Mouse (Mus musculus): ENCODE measurements at regions not wholly inside any gene's neighbourhood (a gene's known extent, or its start where the extent isn't known, plus 50 kb on each side); places are given as distances from the start of the nearest gene placed in this dataset.
"Not testable (repeated sequence)": the region's sequence is repeated elsewhere in the genome, so short reads cannot be mapped to it uniquely, and the experiment has no call there.

GRCm38 (mm10) chr13:111911661-111912312, 103.0 kb upstream of the Map3k1 start:
- Histone ChIP-seq H3K79me2 (ENCODE audit: control insufficient read depth, insufficient read depth) (no peaks in the 10 kb centered on the region), H3ac (ENCODE audit: control insufficient read depth, insufficient read length, low read depth) (no peak overlapping the region), H3K4me3 (ENCODE audit: insufficient read depth, poor library complexity, severe bottlenecking) (no peak overlapping the region), H3K79me3 (ENCODE audit: low read depth) (no peaks in the 10 kb centered on the region), H3K36me3 (ENCODE audit: control insufficient read depth, insufficient read depth) (no peaks in the 10 kb centered on the region), H3K27me3 (ENCODE audit: control insufficient read depth, insufficient read depth, insufficient read length) (no peaks in the 10 kb centered on the region)
- TF ChIP-seq CEBPB (IDR thresholded peaks at IDR 0.05; ENCODE audit: low read depth): no peak
- no peak for TF ChIP-seq FOSL1 (IDR thresholded peaks at IDR 0.05; ENCODE audit: insufficient read depth, low read length, poor library complexity, severe bottlenecking)
- no peak for TF ChIP-seq USF1 (IDR thresholded peaks at IDR 0.05; ENCODE audit: low read depth)
- no peak for TF ChIP-seq MYOD1 (IDR thresholded peaks at IDR 0.05; ENCODE audit: control insufficient read depth, insufficient read length, low read depth)
- TF ChIP-seq MYOG (IDR thresholded peaks at IDR 0.05; ENCODE audit: control insufficient read depth, extremely low read depth, insufficient read length): no peak
- no peak for TF ChIP-seq MAX (IDR thresholded peaks at IDR 0.05)
- TF ChIP-seq CTCF (IDR thresholded peaks at IDR 0.05; ENCODE audit: control insufficient read depth, insufficient read depth, insufficient read length): no peak

- Histone ChIP-seq H3K4me3 (ENCODE audit: insufficient read depth, poor library complexity, severe bottlenecking) (no peak overlapping the region), H3K79me2 (ENCODE audit: control insufficient read depth, insufficient read depth) (no peaks in the 10 kb centered on the region), H3K27me3 (ENCODE audit: control insufficient read depth, insufficient read depth, insufficient read length) (no peaks in the 10 kb centered on the region), H3K36me3 (ENCODE audit: control insufficient read depth, insufficient read depth) (no peaks in the 10 kb centered on the region), H3K79me3 (ENCODE audit: low read depth) (no peaks in the 10 kb centered on the region), H3ac (ENCODE audit: control insufficient read depth, insufficient read length, low read depth) (no peak overlapping the region)
- TF ChIP-seq CEBPB (IDR thresholded peaks at IDR 0.05; ENCODE audit: low read depth): no peak
- TF ChIP-seq MAX (IDR thresholded peaks at IDR 0.05): no peak
- TF ChIP-seq USF1 (IDR thresholded peaks at IDR 0.05; ENCODE audit: low read depth): no peak
- TF ChIP-seq FOSL1 (IDR thresholded peaks at IDR 0.05; ENCODE audit: insufficient read depth, low read length, poor library complexity, severe bottlenecking): no peak
- TF ChIP-seq CTCF (IDR thresholded peaks at IDR 0.05; ENCODE audit: control insufficient read depth, insufficient read depth, insufficient read length): no peak
- TF ChIP-seq MYOD1 (IDR thresholded peaks at IDR 0.05; ENCODE audit: control insufficient read depth, insufficient read length, low read depth): no peak
- no peak for TF ChIP-seq MYOG (IDR thresholded peaks at IDR 0.05; ENCODE audit: control insufficient read depth, extremely low read depth, insufficient read length)
These were observed 105.6 kb upstream of the Map3k1 start for GRCm38 (mm10) chr13:111914348-111914913.

GRCm38 (mm10) chr13:111919417-111919816, 110.6 kb upstream of the Map3k1 start:
- not testable (repeated sequence) for H3K79me2 ChIP-seq (ENCODE audit: control insufficient read depth, insufficient read depth); H3K79me3 ChIP-seq (ENCODE audit: low read depth); H3ac ChIP-seq (ENCODE audit: control insufficient read depth, insufficient read length, low read depth); H3K4me3 ChIP-seq (ENCODE audit: insufficient read depth, poor library complexity, severe bottlenecking); H3K36me3 ChIP-seq (ENCODE audit: control insufficient read depth, insufficient read depth); H3K27me3 ChIP-seq (ENCODE audit: control insufficient read depth, insufficient read depth, insufficient read length)

GRCm38 (mm10) chr13:111920534-111920933, 111.7 kb upstream of the Map3k1 start:
- Histone ChIP-seq H3K36me3 (ENCODE audit: control insufficient read depth, insufficient read depth) (no peaks in the 10 kb centered on the region), H3K79me2 (ENCODE audit: control insufficient read depth, insufficient read depth) (no peaks in the 10 kb centered on the region), H3K27me3 (ENCODE audit: control insufficient read depth, insufficient read depth, insufficient read length) (no peaks in the 10 kb centered on the region), H3ac (ENCODE audit: control insufficient read depth, insufficient read length, low read depth) (no peak overlapping the region), H3K79me3 (ENCODE audit: low read depth) (no peaks in the 10 kb centered on the region), H3K4me3 (ENCODE audit: insufficient read depth, poor library complexity, severe bottlenecking) (no peak overlapping the region)
- TF ChIP-seq MYOG (IDR thresholded peaks at IDR 0.05; ENCODE audit: control insufficient read depth, extremely low read depth, insufficient read length) (no peak), FOSL1 (IDR thresholded peaks at IDR 0.05; ENCODE audit: insufficient read depth, low read length, poor library complexity, severe bottlenecking) (no peak), CEBPB (IDR thresholded peaks at IDR 0.05; ENCODE audit: low read depth) (no peak), MYOD1 (IDR thresholded peaks at IDR 0.05; ENCODE audit: control insufficient read depth, insufficient read length, low read depth) (no peak), MAX (IDR thresholded peaks at IDR 0.05) (no peak), USF1 (IDR thresholded peaks at IDR 0.05; ENCODE audit: low read depth) (no peak), CTCF (IDR thresholded peaks at IDR 0.05; ENCODE audit: control insufficient read depth, insufficient read depth, insufficient read length) (no peak)

GRCm38 (mm10) chr13:111921142-111922035, 112.6 kb upstream of the Map3k1 start:
- no peaks in the 10 kb centered on the region for H3K27me3 ChIP-seq (ENCODE audit: control insufficient read depth, insufficient read depth, insufficient read length)
- no peak overlapping the region for H3K4me3 ChIP-seq (ENCODE audit: insufficient read depth, poor library complexity, severe bottlenecking)
- no peaks in the 10 kb centered on the region for H3K79me3 ChIP-seq (ENCODE audit: low read depth)
- H3ac ChIP-seq (ENCODE audit: control insufficient read depth, insufficient read length, low read depth): no peak overlapping the region
- no peaks in the 10 kb centered on the region for H3K36me3 ChIP-seq (ENCODE audit: control insufficient read depth, insufficient read depth)
- no peak for TF ChIP-seq USF1 (IDR thresholded peaks at IDR 0.05; ENCODE audit: low read depth)
- TF ChIP-seq FOSL1 (IDR thresholded peaks at IDR 0.05; ENCODE audit: insufficient read depth, low read length, poor library complexity, severe bottlenecking): no peak
- TF ChIP-seq MYOD1 (IDR thresholded peaks at IDR 0.05; ENCODE audit: control insufficient read depth, insufficient read length, low read depth): no peak
- no peak for TF ChIP-seq CEBPB (IDR thresholded peaks at IDR 0.05; ENCODE audit: low read depth)
- no peak for TF ChIP-seq MAX (IDR thresholded peaks at IDR 0.05)
- H3K79me2 ChIP-seq (ENCODE audit: control insufficient read depth, insufficient read depth): no peaks in the 10 kb centered on the region
